Mouse (Mus musculus) liver, embryonic 14.5 days (tissue): ENCODE data around the gene Il1b. TPM values are rescaled to one million over a fixed set of nuclear protein-coding genes. Genes with fewer than 3 reads are reported as not detected.

Experiments used
- ATAC-seq: fragments of 200-750 bp; cut with Nextera tagmentation; 2 replicates; pipeline ENCODE4 v1.8.0; 2017; ENCODE audit warnings: moderate number of reproducible peaks, mild to moderate bottlenecking, moderate library complexity; ENCODE audit not compliant: insufficient read depth
- DNase-seq, 3 experiments: peaks; one replicate each; pipeline ENCODE4 v3.0.0-alpha.2; 2012 to 2013; ENCODE audit warnings: low read depth in 3 of 3, low spot score in 3 of 3
- H3K27ac ChIP-seq: fragments of 300-500 bp; sonication (generic); 2 replicates; pipeline ENCODE4 v1.5.1; 2014; ENCODE audit warnings: moderate library complexity, mild to moderate bottlenecking, control low read depth, inconsistent platforms
- H3K27me3 ChIP-seq: fragments of 300-500 bp; sonication (generic); 2 replicates; pipeline ENCODE4 v1.6.1; 2014; ENCODE audit warnings: mild to moderate bottlenecking, low read length, moderate library complexity; ENCODE audit not compliant: control insufficient read depth, insufficient read depth
- H3K36me3 ChIP-seq: fragments of 300-500 bp; sonication (generic); replicated peaks from 2 replicates; pipeline ENCODE4 v1.6.1; 2014; ENCODE audit warnings: low read depth; ENCODE audit not compliant: control insufficient read depth, insufficient read depth
- H3K4me1 ChIP-seq, 2 experiments: fragments of 200-500 bp in 1 of 2; fragments of 300-500 bp in 1 of 2; sonication (generic) in 1 of 2; replicated peaks; 2 replicates each; pipeline ENCODE4 v1.6.1; 2012 to 2014; ENCODE audit warnings: antibody characterized with exemption in 1 of 2, inconsistent platforms in 1 of 2, low read length in 1 of 2; ENCODE audit not compliant: control insufficient read depth in 2 of 2, insufficient read depth in 2 of 2
- H3K4me2 ChIP-seq: fragments of 300-500 bp; sonication (generic); 2 replicates; pipeline ENCODE4 v1.6.1; 2014; ENCODE audit warnings: low read depth, mild to moderate bottlenecking, control low read depth, moderate library complexity
- H3K4me3 ChIP-seq, 2 experiments: fragments of 200-500 bp in 1 of 2; fragments of 300-500 bp in 1 of 2; sonication (generic) in 1 of 2; 2 replicates each; pipeline ENCODE4 v1.5.1; 2012 to 2014; ENCODE audit warnings: low read depth in 2 of 2, low read length in 2 of 2, mild to moderate bottlenecking in 2 of 2, control low read depth in 1 of 2, inconsistent platforms in 1 of 2, moderate library complexity in 1 of 2; ENCODE audit not compliant: insufficient read depth in 1 of 2
- H3K9ac ChIP-seq: fragments of 300-500 bp; sonication (generic); replicated peaks from 2 replicates; pipeline ENCODE4 v1.6.1; 2014; ENCODE audit warnings: mild to moderate bottlenecking, control low read depth, moderate library complexity
- H3K9me3 ChIP-seq: fragments of 300-500 bp; sonication (generic); 2 replicates; pipeline ENCODE4 v1.6.1; 2016; ENCODE audit warnings: low read length, mixed read lengths; ENCODE audit not compliant: control insufficient read depth
- CTCF ChIP-seq: IDR thresholded peaks from 2 replicates; pipeline ENCODE4 v1.5.1; 2016; ENCODE audit warnings: antibody characterized with exemption, low read depth, control low read depth
- EP300 ChIP-seq: IDR thresholded peaks from 2 replicates; pipeline ENCODE4 v1.6.1; 2016; ENCODE audit warnings: antibody characterized with exemption, low read depth
- WGBS: fragments of 180-500 bp; shearing (Covaris S2); extraction: QIAGEN DNeasy Blood & Tissue Kit; methylation state at CpG from one replicate; pipeline ENCODE4 v1.1.7; 2014; ENCODE audit not compliant: insufficient replicate concordance; 5-methylcytosine and 5-hydroxymethylcytosine counted together
- polyA plus RNA-seq, 2 experiments: library from polyadenylated mRNA; depleted of rRNA in 1 of 2; stranded (reverse) in 1 of 2; unstranded in 1 of 2; fragments of >200 nt; fragmentation: Nextera tagmentation in 1 of 2; extraction: Ambion mirVana in 1 of 2; gene quantifications; 2 replicates each; pipeline versions ENCODE4 v1.2.1 to v1.2.3; 2012 to 2014

The Il1b gene
- polyA plus RNA-seq, 2 experiments = 0.18 to 0.19 TPM

- H3K27ac ChIP-seq = no peak overlapping the region
- H3K27me3 ChIP-seq = no peaks in the 10 kb centered on the region
- no peaks in the 10 kb centered on the region for H3K4me1 ChIP-seq
- no peak for ATAC-seq
- no peaks in the 10 kb centered on the region for H3K9me3 ChIP-seq
- no peaks in the 10 kb centered on the region for H3K36me3 ChIP-seq
- DNase-seq = no peak
- H3K4me3 ChIP-seq = no peak overlapping the region
- no peak for TF ChIP-seq EP300
- TF ChIP-seq CTCF = no peak
- H3K4me2 ChIP-seq = no peak overlapping the region
- WGBS = 33% methylated on average over 2 of the region's 2 CpGs
- H3K9ac ChIP-seq = no peak overlapping the region
Measured at GRCm38 (mm10) chr2:129389323-129389722, 18.4 kb upstream of the Il1b start.

DNA sequence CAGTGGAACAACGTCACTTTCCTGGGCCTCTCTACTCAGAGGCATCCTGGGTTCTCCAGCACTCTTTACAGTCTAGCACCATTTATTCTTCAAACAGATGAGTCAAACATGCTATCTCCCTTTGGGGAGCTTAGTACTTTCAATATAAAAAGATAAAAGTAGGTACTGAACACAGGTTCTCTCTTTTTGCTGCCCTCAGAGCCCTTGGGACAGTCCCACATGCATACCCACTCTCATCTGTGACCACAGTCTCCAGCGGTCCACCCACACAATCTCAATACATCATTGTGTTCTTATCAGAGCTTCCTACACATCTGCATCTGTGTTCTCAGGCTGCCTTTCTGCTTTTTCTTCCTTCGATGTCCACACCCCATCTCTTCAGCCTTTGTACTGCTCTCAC lies 14.4 kb upstream of the Il1b start:
- no peaks in the 10 kb centered on the region for H3K27me3 ChIP-seq
- no peak overlapping the region for H3K27ac ChIP-seq
- H3K36me3 ChIP-seq = no peaks in the 10 kb centered on the region
- no peak overlapping the region for H3K9ac ChIP-seq
- DNase-seq = no peak
- no peaks in the 10 kb centered on the region for H3K9me3 ChIP-seq
- no peaks in the 10 kb centered on the region for H3K4me1 ChIP-seq
- no peak for TF ChIP-seq EP300
- TF ChIP-seq CTCF = no peak
- H3K4me3 ChIP-seq = no peak overlapping the region
- 58% methylated on average over 3 of the region's 3 CpGs for WGBS
- H3K4me2 ChIP-seq = no peak overlapping the region
- ATAC-seq = no peak

DNA sequence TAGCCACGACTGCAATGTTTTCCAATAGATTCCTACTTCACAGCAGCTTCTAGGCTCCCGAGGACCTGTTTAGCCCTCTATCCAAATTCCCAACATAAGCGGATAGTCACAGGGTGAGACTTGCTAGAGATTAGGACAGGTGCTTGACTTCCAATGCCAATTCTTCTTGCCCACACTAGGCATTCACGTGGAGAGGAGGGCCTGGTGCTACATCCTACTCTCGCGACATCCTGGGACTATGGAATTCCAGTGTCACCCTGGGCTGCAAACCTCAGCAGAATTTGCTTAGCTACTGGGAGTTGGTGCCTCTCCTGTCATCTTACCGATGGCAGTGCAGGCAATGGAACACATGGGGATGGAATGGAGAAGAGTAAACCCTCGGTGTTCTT lies 13.3 kb upstream of the Il1b start:
- Histone ChIP-seq H3K36me3 (no peaks in the 10 kb centered on the region), H3K27me3 (no peaks in the 10 kb centered on the region), H3K9me3 (no peaks in the 10 kb centered on the region), H3K9ac (no peak overlapping the region), H3K4me1 (no peaks in the 10 kb centered on the region), H3K27ac (no peak overlapping the region), H3K4me3 (no peak overlapping the region), H3K4me2 (no peak overlapping the region)
- DNase-seq = no peak
- WGBS = 57% methylated on average over 8 of the region's 8 CpGs
- no peak for TF ChIP-seq CTCF
- TF ChIP-seq EP300 = no peak
- ATAC-seq = no peak

GRCm38 (mm10) chr2:129383512-129384271 lies 12.8 kb upstream of the Il1b start:
- 63% methylated on average over 8 of the region's 8 CpGs for WGBS
- peak; percentile 28; the same call in 1 of the 2 replicates for ATAC-seq
- Histone ChIP-seq H3K4me3 (no peak overlapping the region), H3K27me3 (no peaks in the 10 kb centered on the region), H3K9me3 (no peaks in the 10 kb centered on the region), H3K36me3 (no peaks in the 10 kb centered on the region), H3K4me2 (no peak overlapping the region), H3K27ac (no peak overlapping the region), H3K9ac (no peak overlapping the region), H3K4me1 (no peaks in the 10 kb centered on the region)
- DNase-seq = no peak
- TF ChIP-seq CTCF (no peak), EP300 (no peak)

GRCm38 (mm10) chr2:129380746-129381474 lies 10.0 kb upstream of the Il1b start:
- H3K36me3 ChIP-seq = no peaks in the 10 kb centered on the region
- no peaks in the 10 kb centered on the region for H3K9me3 ChIP-seq
- no peak overlapping the region for H3K4me3 ChIP-seq
- no peaks in the 10 kb centered on the region for H3K4me1 ChIP-seq
- H3K27me3 ChIP-seq = no peaks in the 10 kb centered on the region
- TF ChIP-seq CTCF (no peak), EP300 (no peak)
- no peak for ATAC-seq
- no peak overlapping the region for H3K4me2 ChIP-seq
- no peak overlapping the region for H3K27ac ChIP-seq
- 38% methylated on average over 5 of the region's 5 CpGs for WGBS
- DNase-seq = no peak
- H3K9ac ChIP-seq = no peak overlapping the region
